Mouse (Mus musculus): ENCODE measurements around the gene Ptprf. TPM values are rescaled to one million over a fixed set of nuclear protein-coding genes. Genes with fewer than 3 reads are reported as not detected.

The Ptprf gene
- polyA plus RNA-seq, 1 experiment from 2014 or later: 45.8 TPM

DNA sequence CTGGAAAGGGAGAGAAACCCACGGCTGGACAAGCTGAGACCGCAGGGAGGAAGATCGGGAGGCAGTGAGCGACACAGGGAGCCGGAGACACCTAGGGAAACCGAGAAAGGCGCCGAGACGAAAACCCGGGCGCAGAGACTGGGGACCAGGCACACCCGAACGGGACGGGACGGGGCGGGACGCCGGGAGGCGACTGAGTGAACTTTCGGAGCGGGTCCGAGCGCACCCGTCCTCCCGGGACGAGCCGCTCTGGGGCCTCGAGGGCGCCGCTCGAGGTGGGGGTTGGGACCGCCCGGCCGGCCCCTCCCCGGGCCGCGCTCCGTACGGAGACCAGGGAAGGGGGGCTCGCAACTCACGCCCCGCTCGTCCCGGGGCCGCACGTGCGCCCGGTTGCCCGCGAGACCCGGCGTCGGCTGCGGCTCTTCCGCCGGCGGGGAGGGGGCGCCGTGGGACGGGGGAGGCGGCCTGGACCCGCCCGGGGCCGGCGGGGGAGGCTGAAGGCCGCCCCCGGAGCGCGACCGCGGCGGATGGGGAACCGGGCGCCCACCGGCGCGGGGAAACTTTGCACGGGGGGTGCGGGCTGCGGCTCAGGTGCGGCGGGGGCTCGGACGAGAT lies 682 bp downstream of the Ptprf start:
- peak overlapping the region; percentile 92 for H3K9ac ChIP-seq (ENCODE audit: low read depth, low read length)
- WGBS: under 1% methylated on average over 77 of the region's 84 CpGs
- ATAC-seq: peak; percentile 49
- peaks cover 33% of the 10 kb centered on the region for H3K4me1 ChIP-seq (ENCODE audit: control insufficient read depth, insufficient read depth, low read length)
- H3K36me3 ChIP-seq (ENCODE audit: control insufficient read depth, insufficient read depth, low read length): no peaks in the 10 kb centered on the region
- no peaks in the 10 kb centered on the region for H3K27me3 ChIP-seq (replicated peaks; ENCODE audit: control insufficient read depth, insufficient read depth, low read length)
- H3K9me3 ChIP-seq (ENCODE audit: control insufficient read depth, low read length): no peaks in the 10 kb centered on the region
- H3K27ac ChIP-seq (ENCODE audit: low read length): peak overlapping the region; percentile 89
- H3K4me3 ChIP-seq (ENCODE audit: low read length): peak overlapping the region; percentile 79
- H3K4me2 ChIP-seq (ENCODE audit: low read depth, low read length): peak overlapping the region; percentile 74

DNA sequence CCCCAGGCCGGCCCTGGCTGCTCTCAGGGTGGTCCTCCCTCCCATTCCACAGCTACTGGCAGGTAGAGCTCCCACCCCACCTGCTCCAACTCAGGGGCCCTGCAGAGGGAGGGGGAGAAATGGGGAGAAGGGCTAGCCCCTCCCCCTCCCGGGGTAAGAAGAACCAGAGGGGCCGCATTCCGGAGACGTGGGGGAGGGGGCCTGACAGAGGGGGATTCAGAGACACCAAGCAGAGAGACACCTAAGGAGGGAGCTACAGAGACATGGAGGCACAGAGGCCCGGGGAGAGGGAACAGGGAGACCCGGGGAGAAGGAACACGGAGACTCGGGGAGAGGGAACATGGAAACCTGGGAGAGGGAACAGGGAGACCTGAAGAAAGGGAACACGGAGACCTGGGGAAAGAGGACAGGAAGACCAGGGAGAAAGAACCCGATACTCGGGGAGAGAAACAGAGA lies 1.2 kb downstream of the Ptprf start:
- no peaks in the 10 kb centered on the region for H3K9me3 ChIP-seq (ENCODE audit: control insufficient read depth, low read length)
- peak overlapping the region; percentile 79 for H3K4me3 ChIP-seq (ENCODE audit: low read length)
- peak overlapping the region; percentile 89 for H3K27ac ChIP-seq (ENCODE audit: low read length)
- WGBS: 2% methylated on average over 12 of the region's 12 CpGs
- no peaks in the 10 kb centered on the region for H3K27me3 ChIP-seq (replicated peaks; ENCODE audit: control insufficient read depth, insufficient read depth, low read length)
- peak overlapping the region; percentile 92 for H3K9ac ChIP-seq (ENCODE audit: low read depth, low read length)
- peak; percentile 8 for ATAC-seq
- no peaks in the 10 kb centered on the region for H3K36me3 ChIP-seq (ENCODE audit: control insufficient read depth, insufficient read depth, low read length)
- peaks cover 36% of the 10 kb centered on the region for H3K4me1 ChIP-seq (ENCODE audit: control insufficient read depth, insufficient read depth, low read length)
- H3K4me2 ChIP-seq (ENCODE audit: low read depth, low read length): peak overlapping the region; percentile 74

DNA sequence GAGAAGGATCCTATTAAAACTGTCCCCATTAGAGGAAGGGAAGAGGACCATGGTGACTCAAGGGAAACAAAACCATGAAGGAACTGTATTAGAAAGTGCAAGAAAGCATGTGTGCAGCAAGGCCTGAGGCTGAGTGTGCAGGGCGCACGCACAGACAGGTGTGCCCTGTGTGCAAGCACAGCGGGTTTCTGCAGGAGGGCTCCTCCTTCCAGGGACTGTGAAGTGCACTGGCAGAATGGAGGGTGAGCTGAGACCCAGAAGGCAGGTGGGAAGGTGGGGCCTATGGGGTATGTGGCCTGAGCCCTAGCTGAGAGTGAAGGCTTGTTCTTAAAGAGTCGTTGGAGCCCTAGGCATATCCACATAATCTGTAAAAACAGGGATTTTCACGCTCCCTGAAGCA lies 1.9 kb downstream of the Ptprf start:
- Histone ChIP-seq H3K27ac (ENCODE audit: low read length) (peak overlapping the region; percentile 89), H3K4me3 (ENCODE audit: low read length) (peak overlapping the region; percentile 79), H3K36me3 (ENCODE audit: control insufficient read depth, insufficient read depth, low read length) (no peaks in the 10 kb centered on the region), H3K27me3 (replicated peaks; ENCODE audit: control insufficient read depth, insufficient read depth, low read length) (no peaks in the 10 kb centered on the region), H3K4me2 (ENCODE audit: low read depth, low read length) (peak overlapping the region; percentile 74), H3K9ac (ENCODE audit: low read depth, low read length) (peak overlapping the region; percentile 92), H3K9me3 (ENCODE audit: control insufficient read depth, low read length) (no peaks in the 10 kb centered on the region), H3K4me1 (ENCODE audit: control insufficient read depth, insufficient read depth, low read length) (peaks cover 38% of the 10 kb centered on the region)
- ATAC-seq: peak; percentile 22; the same call in 1 of the 2 replicates
- WGBS: 42% methylated on average over 5 of the region's 5 CpGs

DNA sequence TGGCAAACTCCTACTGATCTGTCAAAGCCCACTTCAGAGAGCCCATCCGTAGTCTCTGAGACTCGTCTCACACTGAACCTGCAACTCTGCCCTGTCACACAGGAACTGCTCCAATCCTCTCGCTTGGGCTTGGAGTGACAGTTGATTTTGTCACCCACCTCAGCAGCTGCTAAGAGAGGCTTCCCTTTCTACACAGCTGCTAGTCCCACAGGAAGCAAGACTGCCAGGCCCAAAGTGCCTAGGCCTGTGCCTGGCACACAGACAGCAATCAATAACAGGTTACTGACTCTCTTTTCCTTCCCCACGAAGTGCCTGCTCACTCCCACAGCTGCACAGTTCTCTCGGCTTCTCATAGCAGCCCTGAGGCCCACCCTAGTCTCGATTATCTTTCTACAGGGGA lies 2.7 kb downstream of the Ptprf start:
- H3K27ac ChIP-seq (ENCODE audit: low read length): 0 out of 2 replicates have a peak overlapping the region, but pooled peaks have one; percentile 89
- 0 out of 2 replicates have a peak overlapping the region, but pooled peaks have one; percentile 79 for H3K4me3 ChIP-seq (ENCODE audit: low read length)
- peaks cover 38% of the 10 kb centered on the region for H3K4me1 ChIP-seq (ENCODE audit: control insufficient read depth, insufficient read depth, low read length)
- ATAC-seq: no peak
- peak overlapping the region; percentile 74 for H3K4me2 ChIP-seq (ENCODE audit: low read depth, low read length)
- no peaks in the 10 kb centered on the region for H3K36me3 ChIP-seq (ENCODE audit: control insufficient read depth, insufficient read depth, low read length)
- no peaks in the 10 kb centered on the region for H3K27me3 ChIP-seq (replicated peaks; ENCODE audit: control insufficient read depth, insufficient read depth, low read length)
- H3K9ac ChIP-seq (ENCODE audit: low read depth, low read length): peak overlapping the region; percentile 92; the same call in 1 of the 2 replicates
- 56% methylated on average over 6 of the region's 6 CpGs for WGBS
- no peaks in the 10 kb centered on the region for H3K9me3 ChIP-seq (ENCODE audit: control insufficient read depth, low read length)

DNA sequence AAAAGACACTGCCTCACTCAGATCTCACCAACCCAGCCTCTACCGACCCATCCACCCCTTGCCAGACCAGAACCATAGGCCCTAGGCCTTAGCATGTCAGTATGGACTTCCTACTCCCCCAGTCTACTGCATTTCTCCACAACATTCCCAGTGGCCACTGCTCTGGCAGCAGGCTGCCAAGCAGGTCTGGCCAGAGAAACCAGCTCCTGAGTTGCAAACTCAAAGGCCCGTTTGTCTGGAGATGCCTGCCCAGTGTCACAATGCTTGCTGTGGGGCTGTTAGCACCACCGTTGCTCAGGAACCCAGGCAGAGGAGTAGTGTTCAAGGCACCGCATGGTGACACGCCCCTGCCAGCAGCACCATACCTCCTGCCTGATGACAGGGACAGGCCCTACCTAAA lies 5.0 kb downstream of the Ptprf start:
- ATAC-seq: no peak
- Histone ChIP-seq H3K4me1 (ENCODE audit: control insufficient read depth, insufficient read depth, low read length) (peaks cover 50% of the 10 kb centered on the region), H3K9me3 (ENCODE audit: control insufficient read depth, low read length) (no peaks in the 10 kb centered on the region), H3K36me3 (ENCODE audit: control insufficient read depth, insufficient read depth, low read length) (no peaks in the 10 kb centered on the region), H3K27ac (ENCODE audit: low read length) (no peak overlapping the region), H3K4me2 (ENCODE audit: low read depth, low read length) (no peak overlapping the region), H3K9ac (ENCODE audit: low read depth, low read length) (no peak overlapping the region), H3K4me3 (ENCODE audit: low read length) (no peak overlapping the region), H3K27me3 (replicated peaks; ENCODE audit: control insufficient read depth, insufficient read depth, low read length) (no peaks in the 10 kb centered on the region)
- whole genome bisulfite sequencing: 50% methylated on average over 5 of the region's 5 CpGs

DNA sequence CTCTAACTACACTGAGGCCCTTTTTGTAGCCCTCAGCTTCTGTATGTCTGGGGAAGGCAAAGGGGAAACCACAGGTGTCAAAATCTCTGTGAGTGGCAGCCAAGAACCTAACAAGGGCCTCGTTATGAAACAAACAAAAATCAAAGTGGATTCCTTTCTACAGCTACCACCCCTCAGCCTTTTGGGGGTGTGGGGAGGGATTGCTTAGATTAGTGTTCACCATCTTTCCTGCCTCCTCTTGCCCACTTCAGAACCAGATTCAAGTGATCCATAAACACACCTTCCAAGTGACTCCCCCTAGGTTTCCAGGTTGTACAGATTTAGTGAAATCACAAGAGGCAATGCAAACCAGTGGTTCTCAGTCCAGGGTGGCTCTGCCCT lies 9.0 kb downstream of the Ptprf start:
- Histone ChIP-seq H3K4me2 (ENCODE audit: low read depth, low read length) (no peak overlapping the region), H3K27ac (ENCODE audit: low read length) (no peak overlapping the region), H3K36me3 (ENCODE audit: control insufficient read depth, insufficient read depth, low read length) (no peaks in the 10 kb centered on the region), H3K27me3 (replicated peaks; ENCODE audit: control insufficient read depth, insufficient read depth, low read length) (no peaks in the 10 kb centered on the region), H3K9ac (ENCODE audit: low read depth, low read length) (no peak overlapping the region), H3K4me1 (ENCODE audit: control insufficient read depth, insufficient read depth, low read length) (peaks cover 46% of the 10 kb centered on the region), H3K9me3 (ENCODE audit: control insufficient read depth, low read length) (no peaks in the 10 kb centered on the region), H3K4me3 (ENCODE audit: low read length) (no peak overlapping the region)
- ATAC-seq: no peak
- WGBS: 51% methylated on average over 1 of the region's 1 CpGs

DNA sequence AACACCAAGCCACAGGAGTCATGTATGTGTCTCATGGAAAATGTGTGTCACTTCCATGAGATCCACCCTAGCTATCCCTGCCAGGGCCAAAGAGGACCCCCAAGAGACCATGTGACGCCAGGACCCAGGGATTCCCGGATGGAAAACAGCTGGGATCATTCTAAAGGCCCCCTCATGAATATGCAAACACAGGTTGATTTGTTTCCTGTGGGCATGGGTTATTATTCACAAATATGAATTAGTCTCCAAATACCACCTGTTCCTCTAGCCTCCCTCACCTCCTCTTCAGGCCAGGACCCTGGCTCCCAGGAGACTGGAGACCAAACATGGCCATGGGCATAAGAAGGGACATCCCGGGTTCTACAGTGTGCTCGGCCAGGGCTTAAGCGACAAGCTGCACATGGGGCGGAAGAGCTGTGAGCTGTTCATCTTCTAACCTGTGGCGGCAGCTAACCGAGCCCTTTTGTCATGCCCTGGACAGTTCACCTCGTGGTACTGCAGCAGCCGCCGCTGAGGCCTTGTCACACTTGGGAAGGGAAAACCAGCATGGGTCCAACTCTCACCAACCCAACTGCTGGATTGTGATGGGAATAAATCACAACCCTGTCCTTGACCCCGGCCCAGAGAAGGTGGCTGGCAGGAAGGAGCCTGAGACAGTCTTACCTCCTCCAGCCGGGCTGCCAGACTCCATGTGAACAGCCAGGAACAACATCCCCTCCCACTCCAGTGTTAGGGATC lies 9.6 kb downstream of the Ptprf start:
- no peaks in the 10 kb centered on the region for H3K9me3 ChIP-seq (ENCODE audit: control insufficient read depth, low read length)
- H3K27ac ChIP-seq (ENCODE audit: low read length): no peak overlapping the region
- 63% methylated on average over 13 of the region's 13 CpGs for WGBS
- H3K36me3 ChIP-seq (ENCODE audit: control insufficient read depth, insufficient read depth, low read length): no peaks in the 10 kb centered on the region
- no peak overlapping the region for H3K4me2 ChIP-seq (ENCODE audit: low read depth, low read length)
- H3K4me3 ChIP-seq (ENCODE audit: low read length): no peak overlapping the region
- peaks cover 51% of the 10 kb centered on the region for H3K4me1 ChIP-seq (ENCODE audit: control insufficient read depth, insufficient read depth, low read length)
- H3K9ac ChIP-seq (ENCODE audit: low read depth, low read length): no peak overlapping the region
- ATAC-seq: no peak
- H3K27me3 ChIP-seq (replicated peaks; ENCODE audit: control insufficient read depth, insufficient read depth, low read length): no peaks in the 10 kb centered on the region

DNA sequence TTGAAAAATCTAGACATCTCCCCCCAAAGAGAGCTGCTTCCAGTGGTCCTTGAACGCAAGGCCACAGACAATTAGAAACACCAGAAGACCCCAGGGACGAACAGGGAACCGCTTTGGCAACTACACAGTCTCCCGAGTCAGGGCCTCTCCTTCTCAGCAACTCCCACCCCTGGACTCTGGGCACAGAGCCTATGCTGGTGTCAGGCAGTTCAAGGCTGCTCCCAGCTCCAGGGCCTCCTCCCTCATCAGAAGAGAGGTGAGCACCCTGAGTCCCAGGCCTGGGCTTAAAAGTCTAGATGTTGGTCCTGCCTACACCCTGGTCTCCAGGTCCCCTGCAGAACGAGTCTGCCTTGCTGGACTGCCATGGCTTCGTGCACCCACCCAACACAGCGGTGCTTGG lies 10.7 kb downstream of the Ptprf start:
- Histone ChIP-seq H3K36me3 (ENCODE audit: control insufficient read depth, insufficient read depth, low read length) (no peaks in the 10 kb centered on the region), H3K9me3 (ENCODE audit: control insufficient read depth, low read length) (no peaks in the 10 kb centered on the region), H3K4me3 (ENCODE audit: low read length) (no peak overlapping the region), H3K4me1 (ENCODE audit: control insufficient read depth, insufficient read depth, low read length) (peaks cover 54% of the 10 kb centered on the region), H3K9ac (ENCODE audit: low read depth, low read length) (no peak overlapping the region), H3K27ac (ENCODE audit: low read length) (no peak overlapping the region), H3K4me2 (ENCODE audit: low read depth, low read length) (no peak overlapping the region), H3K27me3 (replicated peaks; ENCODE audit: control insufficient read depth, insufficient read depth, low read length) (no peaks in the 10 kb centered on the region)
- ATAC-seq: no peak
- 76% methylated on average over 7 of the region's 7 CpGs for WGBS

DNA sequence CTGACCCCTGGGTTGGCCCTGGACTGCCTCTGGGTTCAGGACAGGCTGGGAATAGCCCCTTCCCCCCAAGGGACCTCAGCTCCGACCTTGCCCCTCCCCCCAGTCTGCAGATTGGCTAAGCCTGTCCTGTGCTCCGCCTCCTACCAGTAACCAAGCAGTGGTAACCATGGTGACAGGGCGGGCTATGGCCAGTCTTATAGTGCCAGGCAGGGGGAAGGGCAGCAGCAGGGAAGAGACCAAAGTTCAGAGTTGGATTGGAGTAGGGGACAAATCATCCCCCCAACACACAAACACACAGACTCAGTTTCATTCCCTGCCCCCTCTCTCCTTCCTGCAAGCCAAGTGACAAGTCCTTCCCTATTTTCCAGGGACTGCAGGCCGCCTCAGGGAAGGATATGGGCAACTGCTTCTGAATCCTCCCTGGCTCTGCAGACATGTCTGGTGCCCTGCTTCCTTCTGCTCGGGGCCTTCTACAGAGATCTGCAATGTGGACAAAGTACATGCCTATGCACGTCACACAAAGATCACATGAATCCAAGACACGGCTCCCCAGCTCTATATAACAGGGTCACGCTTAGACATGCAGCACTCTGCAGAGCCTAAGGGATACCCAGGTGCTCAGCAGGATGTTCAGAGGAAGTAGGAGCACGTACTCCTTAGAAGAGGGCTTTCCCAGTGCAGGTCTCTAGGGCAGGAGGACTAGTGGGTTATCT lies 14.5 kb downstream of the Ptprf start:
- Histone ChIP-seq H3K36me3 (ENCODE audit: control insufficient read depth, insufficient read depth, low read length) (0 out of 2 replicates have a peak, but pooled peaks cover 8% of the 10 kb centered on the region), H3K9me3 (ENCODE audit: control insufficient read depth, low read length) (no peaks in the 10 kb centered on the region), H3K27ac (ENCODE audit: low read length) (peak overlapping the region; percentile 75), H3K9ac (ENCODE audit: low read depth, low read length) (peak overlapping the region; percentile 45), H3K4me1 (ENCODE audit: control insufficient read depth, insufficient read depth, low read length) (peaks cover 66% of the 10 kb centered on the region), H3K27me3 (replicated peaks; ENCODE audit: control insufficient read depth, insufficient read depth, low read length) (no peaks in the 10 kb centered on the region), H3K4me3 (ENCODE audit: low read length) (no peak overlapping the region), H3K4me2 (ENCODE audit: low read depth, low read length) (peak overlapping the region; percentile 45)
- 17% methylated on average over 9 of the region's 9 CpGs for WGBS
- peak; percentile 84 for ATAC-seq

All from intestine, embryonic 16.5 days (tissue).